Mouse (Mus musculus): ENCODE data around the gene Hsd17b3.

DNA sequence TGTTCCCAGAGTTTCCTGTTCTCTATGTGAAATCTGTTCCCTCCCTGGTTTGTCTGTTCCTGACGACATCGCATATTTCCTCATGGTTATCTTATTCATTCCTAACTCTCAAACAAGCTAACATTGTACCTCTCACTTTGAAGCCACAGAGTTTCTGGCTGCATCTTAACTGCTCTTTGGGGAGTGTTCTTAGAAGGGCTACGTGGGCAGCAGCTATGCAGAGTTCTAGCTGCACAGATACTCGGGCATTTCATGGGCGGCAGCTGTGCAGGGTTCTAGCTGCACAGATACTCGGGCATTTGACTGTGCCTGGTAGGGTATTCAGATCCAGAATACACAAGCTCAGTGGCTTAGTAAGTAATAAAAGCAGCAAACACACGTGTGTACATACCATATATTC, 973 bp downstream of the Hsd17b3 start:
- TF ChIP-seq CTCF (IDR thresholded peaks at IDR 0.05) (no peak), EP300 (IDR thresholded peaks at IDR 0.05) (no peak)

Measured in lung, postnatal 0 days (tissue).